Mouse (Mus musculus) 416B (cell line): ENCODE measurements at regions not wholly inside any gene's neighbourhood (a gene's known extent, or its start where the extent isn't known, plus 50 kb on each side); places are given as distances from the start of the nearest gene placed in this dataset.

Experiments
- DNase-seq: peaks from one replicate; pipeline ENCODE4 v3.0.0; 2011; ENCODE audit warnings: low read depth

DNA sequence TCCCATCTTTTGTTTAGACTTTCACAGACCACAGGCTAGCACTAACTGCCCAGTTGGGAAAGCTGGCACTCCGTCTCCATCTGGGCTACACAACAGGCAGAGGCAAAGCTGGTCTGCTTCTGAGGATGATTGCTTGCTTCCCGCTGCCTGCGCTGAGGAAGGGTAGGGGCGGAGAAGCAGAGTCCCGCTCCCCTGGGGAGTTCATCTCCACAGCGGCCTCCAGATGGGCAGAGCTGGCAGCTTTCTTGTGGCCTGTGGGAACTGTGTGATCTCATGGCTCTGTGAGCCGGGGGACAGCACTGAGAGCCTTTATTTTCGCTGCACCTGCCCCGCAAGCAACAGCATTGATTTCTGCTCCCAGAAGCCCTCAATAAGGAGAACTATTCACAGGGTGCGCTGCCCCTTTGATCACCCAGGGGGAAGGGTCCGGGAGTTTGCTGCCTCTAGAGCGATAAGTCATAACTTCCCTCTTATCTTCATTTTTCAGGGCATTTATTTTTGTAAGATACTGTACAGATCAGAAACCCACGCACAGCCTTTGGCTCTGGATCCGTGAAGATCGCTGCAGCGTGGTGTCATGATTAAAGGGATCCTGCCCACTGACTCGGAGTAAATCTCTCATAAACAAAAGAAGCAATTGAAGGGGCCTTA lies 155.7 kb downstream of the Gm9376 start:
- no peak for DNase-seq

DNA sequence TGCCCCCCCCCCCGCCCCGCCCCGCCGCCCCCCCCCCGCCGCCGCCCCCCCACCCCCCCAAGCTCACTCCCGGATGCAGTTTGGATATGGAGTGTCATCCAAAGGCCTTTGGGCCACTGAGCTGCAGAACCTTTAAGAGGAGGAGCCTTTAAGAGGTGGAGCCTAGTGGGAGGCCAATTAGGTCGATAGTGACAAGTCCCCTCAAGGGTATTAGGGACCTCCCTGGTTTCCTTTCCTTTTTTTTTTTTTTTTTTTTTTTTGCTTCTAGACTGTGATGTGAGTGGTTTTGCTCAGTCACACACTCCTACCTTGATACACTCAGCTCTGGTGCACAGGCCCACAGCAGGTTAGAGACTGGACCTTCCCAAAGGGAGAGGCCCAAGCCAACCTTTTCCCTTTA lies 156.5 kb downstream of the Gm9376 start:
- DNase-seq: no peak

DNA sequence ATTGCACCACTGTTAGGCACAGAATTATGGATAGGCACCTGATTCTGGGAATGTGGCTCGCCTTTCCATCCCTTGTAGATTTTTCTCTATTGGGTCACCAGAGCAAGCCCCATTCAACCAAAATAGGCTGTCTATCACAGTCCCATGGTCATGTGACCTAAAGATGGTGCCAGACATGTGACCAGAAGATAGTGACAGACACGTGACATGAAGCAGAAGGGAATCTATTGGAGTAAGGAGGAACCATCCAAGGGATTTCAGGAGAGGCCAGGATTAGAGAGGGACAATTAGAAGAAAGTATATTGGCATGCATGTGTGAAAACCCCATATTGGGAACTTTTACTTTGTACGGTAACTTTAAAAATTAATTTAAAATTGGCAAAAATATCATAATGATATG lies 159.8 kb downstream of the Gm9376 start:
- no peak for DNase-seq

DNA sequence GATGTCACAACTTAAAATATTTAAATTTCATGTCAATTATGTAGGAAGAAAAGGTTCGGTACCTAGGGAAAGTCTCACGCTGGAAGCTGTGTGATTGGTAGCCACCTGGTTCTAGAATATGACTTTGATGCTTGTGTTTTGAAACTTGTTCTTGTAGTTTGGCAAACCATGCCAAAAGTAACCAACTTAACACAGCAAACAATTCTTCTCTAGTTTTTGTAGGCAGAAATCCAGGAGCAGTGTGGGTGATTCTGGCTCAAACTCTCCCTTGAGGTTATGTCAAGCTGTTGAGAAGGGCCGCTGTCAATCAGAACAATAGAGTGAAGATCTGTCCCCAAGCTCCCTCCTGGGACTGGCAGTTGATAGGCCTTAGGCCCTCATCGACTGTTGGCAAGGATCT lies 163.5 kb downstream of the Gm9376 start:
- no peak for DNase-seq

DNA sequence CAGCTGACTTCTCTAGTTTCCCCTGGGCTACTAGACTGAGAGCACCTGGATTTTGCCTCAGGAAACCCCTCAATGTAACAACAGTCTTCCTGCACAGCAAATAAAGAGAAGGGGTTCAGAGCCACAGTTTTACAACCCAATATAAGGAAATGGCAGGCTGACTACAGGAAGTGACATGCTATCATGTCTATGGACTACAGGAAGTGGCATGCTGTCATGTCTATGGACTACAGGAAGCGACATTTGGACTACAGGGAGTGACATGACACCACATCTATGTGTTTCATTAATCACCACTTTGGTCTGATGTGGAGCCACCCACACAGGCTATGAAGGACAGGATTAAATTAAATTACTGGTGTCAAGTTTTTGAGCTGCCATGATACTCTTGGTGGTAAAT lies 164.0 kb downstream of the Gm9376 start:
- DNase-seq: peak; percentile 44

DNA sequence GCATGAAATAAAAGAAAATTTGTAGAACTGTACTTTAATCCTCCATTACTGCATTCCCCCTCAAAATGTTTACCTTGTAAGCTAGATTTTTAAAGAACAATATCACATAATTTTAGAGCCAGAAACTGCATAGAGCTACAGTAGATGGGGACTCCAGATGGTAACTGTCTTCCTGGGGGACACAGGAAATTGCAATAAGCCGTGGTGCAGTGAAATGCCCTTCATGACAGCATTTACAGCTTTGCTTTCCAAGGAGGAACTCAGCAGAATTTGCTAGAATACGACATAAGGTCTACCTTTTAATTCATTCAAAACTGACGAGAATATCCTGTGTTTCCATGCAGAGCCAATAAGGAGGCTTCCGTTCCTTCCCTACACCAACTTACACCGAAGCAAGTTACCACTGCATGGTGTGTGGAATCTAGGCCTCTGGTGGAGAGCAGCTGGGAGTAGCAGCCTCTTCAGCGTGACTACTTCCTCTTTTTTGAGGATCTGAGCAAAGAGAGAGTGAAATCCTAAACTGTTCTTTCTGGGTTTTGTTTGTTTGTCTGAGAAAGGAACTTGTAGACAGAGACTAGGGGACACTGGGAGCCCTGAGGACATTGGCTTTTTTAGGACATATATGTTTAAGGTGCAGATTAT lies 164.6 kb downstream of the Gm9376 start:
- peak; percentile 66 for DNase-seq
